Mouse (Mus musculus) embryo, embryonic 11 days (tissue): ENCODE measurements at regions not wholly inside any gene's neighbourhood (a gene's known extent, or its start where the extent isn't known, plus 50 kb on each side); places are given as distances from the start of the nearest gene placed in this dataset.

Experiments
- DNase-seq: peaks from one replicate; pipeline ENCODE4 v3.0.0-alpha.2; 2015

GRCm38 (mm10) chr16:63351511-63352125, 497.5 kb downstream of the Pros1 start:
- no peak for DNase-seq

- DNase-seq, result no peak
Observed at GRCm38 (mm10) chr16:63369868-63370267, 494.1 kb downstream of the Epha3 start.

- no peak for DNase-seq
Observed at GRCm38 (mm10) chr16:63371275-63371674, 492.7 kb downstream of the Epha3 start.

GRCm38 (mm10) chr16:63404976-63405375, 459.0 kb downstream of the Epha3 start:
- DNase-seq, result no peak

- DNase-seq, result no peak
Observed at GRCm38 (mm10) chr16:63412656-63413055, 451.3 kb downstream of the Epha3 start.

GRCm38 (mm10) chr16:63452301-63452700, 411.7 kb downstream of the Epha3 start:
- DNase-seq, result peak; percentile 65

GRCm38 (mm10) chr16:63466615-63467014, 397.4 kb downstream of the Epha3 start:
- no peak for DNase-seq

GRCm38 (mm10) chr16:63468851-63469250, 395.1 kb downstream of the Epha3 start:
- no peak for DNase-seq
